Mouse (Mus musculus): Measurements from ENCODE around the gene Zfp335.

GRCm38 (mm10) chr2:164898008-164898407, 13.5 kb downstream of the Zfp335 start:
- TF ChIP-seq CTCF (IDR thresholded peaks at IDR 0.05; ENCODE audit: low read depth) (no peak), EP300 (IDR thresholded peaks at IDR 0.05; ENCODE audit: low read depth) (no peak)
